Mouse (Mus musculus): ENCODE results near the gene Sox15. TPM values are rescaled to one million over a fixed set of nuclear protein-coding genes. Genes with fewer than 3 reads are reported as not detected.
A peak's percentile ranks its signal among the peaks of the same experiment; 100 is the strongest.

Sox15 gene
- polyA plus RNA-seq, 1 experiment from 2014 or later, result 0.13 TPM

DNA sequence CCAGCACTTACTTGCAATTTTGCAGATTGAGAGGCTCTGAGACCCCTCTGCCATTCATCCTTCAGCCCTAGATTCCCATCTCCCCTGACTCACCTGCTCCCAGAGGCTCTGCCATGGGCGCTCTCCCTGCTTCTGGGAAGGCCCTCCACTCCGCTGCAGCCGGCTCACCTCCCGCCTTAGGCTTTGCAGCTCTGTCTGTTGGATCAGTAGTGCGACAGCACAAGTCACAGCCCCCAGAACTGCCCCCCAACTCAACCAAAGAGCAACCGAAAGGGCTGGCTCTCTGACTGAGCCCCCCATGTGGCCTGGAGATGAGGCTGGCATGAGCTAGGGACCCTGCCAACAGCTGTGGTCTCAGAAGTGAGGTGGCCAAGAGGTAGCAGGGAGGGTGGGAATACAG is 29.8 kb downstream of the Sox15 start:
- Histone ChIP-seq H3K27ac (ENCODE audit: low read depth) (peak overlapping the region; percentile 82), H3K9me3 (ENCODE audit: low read length) (no peaks in the 10 kb centered on the region), H3K27me3 (ENCODE audit: insufficient read depth, low read length) (no peaks in the 10 kb centered on the region), H3K4me3 (ENCODE audit: low read depth, low read length) (no peak overlapping the region), H3K4me2 (ENCODE audit: low read depth, low read length) (peak overlapping the region; percentile 50; the same call in 1 of the 2 replicates), H3K9ac (replicated peaks) (peak overlapping the region; percentile 34; the same call in 1 of the 2 replicates), H3K4me1 (ENCODE audit: insufficient read depth) (peaks cover 40% of the 10 kb centered on the region), H3K36me3 (replicated peaks; ENCODE audit: insufficient read depth, low read length) (no peaks in the 10 kb centered on the region)
- 80% methylated on average over 6 of the region's 6 CpGs for WGBS (ENCODE audit: insufficient replicate concordance)
- no peak for DNase-seq
- no peak for ATAC-seq
- TF ChIP-seq EP300 (IDR thresholded peaks at IDR 0.05; ENCODE audit: low read depth), result no peak
- no peak for TF ChIP-seq CTCF (IDR thresholded peaks at IDR 0.05; ENCODE audit: low read depth)

- Histone ChIP-seq H3K27ac (ENCODE audit: low read depth) (peak within 1 kb of the TSS; percentile 82), H3K36me3 (replicated peaks; ENCODE audit: insufficient read depth, low read length) (no peaks in the 10 kb centered on the region), H3K4me3 (ENCODE audit: low read depth, low read length) (no peak within 1 kb of the TSS), H3K9ac (replicated peaks) (peak within 1 kb of the TSS; percentile 34), H3K27me3 (ENCODE audit: insufficient read depth, low read length) (no peaks in the 10 kb centered on the region), H3K4me1 (ENCODE audit: insufficient read depth) (peaks cover 36% of the 10 kb centered on the region), H3K9me3 (ENCODE audit: low read length) (no peaks in the 10 kb centered on the region), H3K4me2 (ENCODE audit: low read depth, low read length) (peak within 1 kb of the TSS; percentile 50)
- 58% methylated on average over 10 of the region's 10 CpGs for WGBS (ENCODE audit: insufficient replicate concordance)
- ATAC-seq, result no peak
- TF ChIP-seq CTCF (IDR thresholded peaks at IDR 0.05; ENCODE audit: low read depth) (no peak), EP300 (IDR thresholded peaks at IDR 0.05; ENCODE audit: low read depth) (no peak)
- DNase-seq, result no peak
Measured at GRCm38 (mm10) chr11:69685526-69686148, 30.5 kb downstream of the Sox15 start, which contains the start of gene Tnfsf13. TSS of gene Tnfsf13 (minus strand) at chr11:69685784.

GRCm38 (mm10) chr11:69686377-69686776 is 31.3 kb downstream of the Sox15 start:
- H3K9me3 ChIP-seq (ENCODE audit: low read length), result no peaks in the 10 kb centered on the region
- ATAC-seq, result no peak
- 35% methylated on average over 4 of the region's 4 CpGs for WGBS (ENCODE audit: insufficient replicate concordance)
- no peaks in the 10 kb centered on the region for H3K27me3 ChIP-seq (ENCODE audit: insufficient read depth, low read length)
- H3K4me1 ChIP-seq (ENCODE audit: insufficient read depth), result peaks cover 31% of the 10 kb centered on the region
- H3K27ac ChIP-seq (ENCODE audit: low read depth), result peak overlapping the region; percentile 82
- TF ChIP-seq EP300 (IDR thresholded peaks at IDR 0.05; ENCODE audit: low read depth), result no peak
- TF ChIP-seq CTCF (IDR thresholded peaks at IDR 0.05; ENCODE audit: low read depth), result no peak
- no peak overlapping the region for H3K9ac ChIP-seq (replicated peaks)
- H3K36me3 ChIP-seq (replicated peaks; ENCODE audit: insufficient read depth, low read length), result no peaks in the 10 kb centered on the region
- H3K4me2 ChIP-seq (ENCODE audit: low read depth, low read length), result no peak overlapping the region
- H3K4me3 ChIP-seq (ENCODE audit: low read depth, low read length), result no peak overlapping the region
- peak; percentile 79 for DNase-seq

DNA sequence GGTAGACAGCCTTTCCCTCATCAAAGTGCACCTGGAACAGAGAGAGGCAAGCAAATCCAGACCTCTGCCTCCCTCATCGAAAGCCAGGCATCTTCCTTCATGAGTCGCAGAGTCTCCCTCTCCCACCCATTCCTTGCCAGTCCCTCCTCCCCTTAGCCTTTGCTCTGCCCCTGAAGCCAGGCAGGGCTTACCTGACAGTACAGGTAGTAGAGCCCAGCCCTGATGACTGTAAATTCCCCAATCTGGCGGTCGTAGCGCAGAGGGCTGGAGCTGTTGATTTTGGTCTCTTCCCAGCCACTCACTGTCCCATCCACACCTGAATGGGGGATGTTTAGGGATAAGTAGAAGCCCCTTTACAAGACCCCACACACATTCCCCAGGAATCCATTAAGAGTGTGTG is 31.9 kb downstream of the Sox15 start:
- H3K27me3 ChIP-seq (ENCODE audit: insufficient read depth, low read length), result no peaks in the 10 kb centered on the region
- no peak overlapping the region for H3K9ac ChIP-seq (replicated peaks)
- H3K4me3 ChIP-seq (ENCODE audit: low read depth, low read length), result no peak overlapping the region
- ATAC-seq (no peak), DNase-seq (no peak)
- H3K27ac ChIP-seq (ENCODE audit: low read depth), result no peak overlapping the region
- WGBS (ENCODE audit: insufficient replicate concordance), result 74% methylated on average over 5 of the region's 5 CpGs
- no peaks in the 10 kb centered on the region for H3K36me3 ChIP-seq (replicated peaks; ENCODE audit: insufficient read depth, low read length)
- H3K9me3 ChIP-seq (ENCODE audit: low read length), result no peaks in the 10 kb centered on the region
- peaks cover 31% of the 10 kb centered on the region for H3K4me1 ChIP-seq (ENCODE audit: insufficient read depth)
- TF ChIP-seq EP300 (IDR thresholded peaks at IDR 0.05; ENCODE audit: low read depth), result no peak
- no peak for TF ChIP-seq CTCF (IDR thresholded peaks at IDR 0.05; ENCODE audit: low read depth)
- no peak overlapping the region for H3K4me2 ChIP-seq (ENCODE audit: low read depth, low read length)

DNA sequence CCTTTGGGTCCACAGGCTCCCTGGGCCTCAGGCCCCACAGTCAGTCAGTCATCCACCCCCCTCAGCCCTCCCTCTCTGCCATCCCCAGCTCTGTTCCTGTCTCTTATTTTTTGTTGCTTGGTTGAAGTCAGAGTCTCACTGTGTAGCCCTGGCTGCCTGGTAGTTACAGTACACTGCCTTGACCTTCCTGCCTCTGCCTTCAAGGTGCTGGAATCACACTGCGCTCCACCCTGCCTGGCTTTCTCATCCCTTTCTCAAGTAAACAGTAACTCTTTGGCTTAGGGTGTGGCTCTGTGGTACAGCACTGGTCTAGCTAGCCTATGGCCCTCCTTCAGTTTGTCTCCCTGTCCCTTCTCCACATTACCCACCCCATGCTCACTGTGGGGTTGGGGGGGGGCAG is 34.8 kb downstream of the Sox15 start:
- H3K9me3 ChIP-seq (ENCODE audit: low read length), result no peaks in the 10 kb centered on the region
- no peak for ATAC-seq
- WGBS (ENCODE audit: insufficient replicate concordance), result 94% methylated on average over 1 of the region's 1 CpGs

DNA sequence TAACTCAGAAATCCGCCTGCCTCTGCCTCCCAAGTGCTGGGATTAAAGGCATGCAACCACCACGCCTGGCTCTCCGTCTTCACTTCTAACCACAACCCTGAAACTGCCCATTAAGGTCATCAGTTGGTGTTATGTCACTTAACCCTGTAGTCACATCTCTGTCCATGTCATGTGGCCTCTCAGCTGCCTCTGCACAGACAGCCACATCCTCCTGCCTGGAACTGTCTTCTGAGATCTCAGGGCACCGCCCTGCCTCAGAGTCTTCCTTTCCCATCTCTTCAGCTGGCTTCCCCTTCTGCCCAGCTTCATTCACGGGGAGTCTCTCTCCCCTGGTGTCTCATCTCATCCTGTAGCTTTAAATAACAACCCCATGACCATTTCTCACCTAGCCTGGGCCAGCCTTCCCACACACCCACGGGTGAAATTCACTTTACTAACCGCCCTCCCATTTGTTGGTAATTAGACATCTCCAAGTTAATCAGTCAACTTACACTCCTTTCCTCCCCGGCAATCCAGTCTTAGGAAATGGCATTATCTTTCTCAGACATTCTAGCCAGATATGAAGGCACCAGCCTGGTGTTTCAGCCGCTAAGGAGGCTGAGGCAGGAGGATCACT is 37.2 kb downstream of the Sox15 start:
- Histone ChIP-seq H3K4me1 (ENCODE audit: insufficient read depth) (peaks cover 19% of the 10 kb centered on the region), H3K4me3 (ENCODE audit: low read depth, low read length) (no peak overlapping the region), H3K4me2 (ENCODE audit: low read depth, low read length) (no peak overlapping the region), H3K9ac (replicated peaks) (no peak overlapping the region), H3K36me3 (replicated peaks; ENCODE audit: insufficient read depth, low read length) (no peaks in the 10 kb centered on the region), H3K27me3 (ENCODE audit: insufficient read depth, low read length) (no peaks in the 10 kb centered on the region), H3K9me3 (ENCODE audit: low read length) (no peaks in the 10 kb centered on the region), H3K27ac (ENCODE audit: low read depth) (peak overlapping the region; percentile 59; the same call in 1 of the 2 replicates)
- 44% methylated on average over 9 of the region's 9 CpGs for WGBS (ENCODE audit: insufficient replicate concordance)
- DNase-seq (no peak), ATAC-seq (no peak)
- TF ChIP-seq EP300 (IDR thresholded peaks at IDR 0.05; ENCODE audit: low read depth) (no peak), CTCF (IDR thresholded peaks at IDR 0.05; ENCODE audit: low read depth) (no peak)

More for the DNA sequence above, 34.8 kb downstream of the Sox15 start:
- Histone ChIP-seq H3K27me3 (ENCODE audit: insufficient read depth, low read length) (no peaks in the 10 kb centered on the region), H3K27ac (ENCODE audit: low read depth) (no peak overlapping the region), H3K4me1 (ENCODE audit: insufficient read depth) (peaks cover 31% of the 10 kb centered on the region), H3K36me3 (replicated peaks; ENCODE audit: insufficient read depth, low read length) (no peaks in the 10 kb centered on the region), H3K9ac (replicated peaks) (no peak overlapping the region), H3K4me3 (ENCODE audit: low read depth, low read length) (no peak overlapping the region), H3K4me2 (ENCODE audit: low read depth, low read length) (no peak overlapping the region)
- DNase-seq, result no peak
- TF ChIP-seq CTCF (IDR thresholded peaks at IDR 0.05; ENCODE audit: low read depth), result no peak
- no peak for TF ChIP-seq EP300 (IDR thresholded peaks at IDR 0.05; ENCODE audit: low read depth)
